Mouse (Mus musculus): ENCODE results near the gene Ubash3a. TPM values are rescaled to one million over a fixed set of nuclear protein-coding genes. Genes with fewer than 3 reads are reported as not detected.

Ubash3a gene
- polyA plus RNA-seq, 1 experiment from 2014 or later: not detected

Other genes with a start within 250 kb of the Ubash3a start
- gene Abcg1, start 150.2 kb upstream of the Ubash3a start, polyA plus RNA-seq (2014; fragmentation: Nextera tagmentation; extraction: Ambion mirVana): 16.8 and 19.7 TPM in 2 replicates
- 0.51 and 1.6 TPM in 2 replicates for gene Tff3, start 78.2 kb upstream of the Ubash3a start, polyA plus RNA-seq (2014; fragmentation: Nextera tagmentation; extraction: Ambion mirVana)
- not detected in 2 replicates for gene Tff2, start 63.6 kb upstream of the Ubash3a start, polyA plus RNA-seq (2014; fragmentation: Nextera tagmentation; extraction: Ambion mirVana)
- gene Tff1, start 42.6 kb upstream of the Ubash3a start, polyA plus RNA-seq (2014; fragmentation: Nextera tagmentation; extraction: Ambion mirVana): not detected in 2 replicates
- not detected in 2 replicates for gene Tmprss3, start 8.9 kb upstream of the Ubash3a start, polyA plus RNA-seq (2014; fragmentation: Nextera tagmentation; extraction: Ambion mirVana)
- gene Rsph1, start 69.5 kb downstream of the Ubash3a start, polyA plus RNA-seq (2014; fragmentation: Nextera tagmentation; extraction: Ambion mirVana): 2.9 and 3.6 TPM in 2 replicates
- gene Slc37a1, start 78.9 kb downstream of the Ubash3a start, polyA plus RNA-seq (2014; fragmentation: Nextera tagmentation; extraction: Ambion mirVana): 6.9 and 7.9 TPM in 2 replicates
- gene Pde9a, start 178.3 kb downstream of the Ubash3a start, polyA plus RNA-seq (2014; fragmentation: Nextera tagmentation; extraction: Ambion mirVana): 60.7 and 68.5 TPM in 2 replicates

All from forebrain, embryonic 14.5 days (tissue).